Mouse (Mus musculus): ENCODE results near the gene Gpc6.

The Gpc6 gene

DNA sequence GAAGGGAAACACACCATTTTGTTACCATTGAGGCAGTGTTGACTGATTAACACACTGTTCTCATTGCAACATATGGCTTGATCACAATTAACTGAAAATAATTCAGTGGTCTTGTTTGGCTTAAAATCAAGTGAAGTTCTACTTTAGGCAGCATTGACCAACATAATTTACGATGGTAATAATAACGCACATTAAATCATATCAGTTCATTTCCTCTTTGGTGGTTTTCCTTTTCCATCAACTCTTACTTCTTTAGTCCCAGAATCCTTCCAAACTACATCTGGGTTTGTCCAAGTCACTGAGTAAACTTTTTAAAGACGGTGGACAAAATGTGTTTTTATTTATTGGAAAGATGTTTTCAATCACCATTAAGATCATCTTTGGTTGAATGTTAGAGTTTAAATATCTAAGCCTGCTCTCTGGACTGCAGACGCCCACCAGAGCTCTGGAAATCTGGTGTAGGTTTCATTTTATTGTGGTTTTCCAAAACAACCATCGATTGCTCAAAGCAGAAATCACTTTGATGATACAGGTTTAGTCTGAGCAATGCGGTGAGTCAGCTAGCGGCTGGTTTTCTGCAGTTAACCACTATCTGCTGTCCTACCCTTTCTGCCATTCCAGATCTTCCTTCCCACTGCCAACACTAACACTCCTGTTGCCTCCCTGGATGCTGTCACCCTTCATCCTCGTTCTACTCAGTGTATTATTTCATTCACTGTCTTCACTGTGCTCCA lies 314.7 kb downstream of the Gpc6 start:
- no peak for DNase-seq (ENCODE audit: low spot score in 2 of 2)

DNA sequence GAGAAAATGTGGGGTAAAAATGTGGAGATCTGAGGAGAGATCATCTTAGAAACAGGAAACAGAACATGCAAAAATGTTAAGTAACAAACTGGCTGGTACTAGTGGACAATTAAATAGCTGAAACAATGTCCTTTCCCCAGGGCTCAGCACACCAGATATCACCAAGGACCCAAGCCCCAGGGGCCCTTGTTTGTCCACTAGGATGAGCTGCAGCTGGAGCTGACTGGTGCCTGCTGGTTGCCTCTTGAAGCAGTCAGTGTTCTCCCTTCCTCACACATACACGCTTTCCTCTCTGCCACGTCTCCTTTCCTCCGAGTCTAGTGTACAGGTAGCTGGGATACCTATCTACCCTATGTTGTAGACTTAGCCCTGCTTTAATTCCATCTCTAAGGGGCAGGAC lies 320.5 kb downstream of the Gpc6 start:
- DNase-seq (ENCODE audit: low spot score in 2 of 2): no peak

DNA sequence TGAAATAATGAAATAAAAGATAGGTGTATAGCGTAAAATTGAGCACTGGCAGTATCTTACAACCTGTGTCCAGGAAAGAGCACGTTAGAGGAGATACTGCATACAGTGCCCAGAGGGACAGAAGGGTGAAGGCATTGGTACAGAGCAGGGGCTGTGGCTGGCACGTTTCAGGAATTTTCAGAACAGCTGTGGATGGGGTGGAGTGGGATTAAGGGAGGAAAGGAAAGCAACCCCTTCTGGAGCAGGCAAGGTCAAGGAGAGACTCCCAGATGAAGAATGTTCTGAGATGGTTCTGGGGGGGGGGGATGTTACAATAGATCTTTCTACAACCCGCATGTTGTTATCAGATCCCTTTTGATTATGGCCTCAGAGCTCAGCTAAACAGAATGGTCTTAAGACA lies 331.1 kb downstream of the Gpc6 start:
- no peak for DNase-seq (ENCODE audit: low spot score in 2 of 2)

DNA sequence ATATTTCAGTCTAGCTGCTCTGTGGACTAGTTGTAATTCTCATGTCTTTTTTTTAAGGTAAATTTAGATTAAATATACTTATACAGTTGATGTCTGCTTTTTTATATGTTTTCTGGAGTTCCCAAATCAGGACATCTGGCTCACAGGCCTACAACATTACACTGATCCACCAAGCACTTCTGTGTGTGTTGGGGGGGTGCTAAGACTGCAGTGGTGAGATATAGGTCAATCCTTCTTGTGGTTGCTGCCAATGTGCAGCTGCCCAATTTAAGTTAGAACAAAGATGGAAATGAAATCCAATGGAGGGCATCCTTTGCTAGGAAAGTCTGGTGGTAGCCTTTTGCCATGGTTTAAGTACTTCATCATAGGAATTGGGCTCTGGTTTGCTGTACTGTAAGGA lies 340.5 kb downstream of the Gpc6 start:
- no peak for DNase-seq (ENCODE audit: low spot score in 2 of 2)

DNA sequence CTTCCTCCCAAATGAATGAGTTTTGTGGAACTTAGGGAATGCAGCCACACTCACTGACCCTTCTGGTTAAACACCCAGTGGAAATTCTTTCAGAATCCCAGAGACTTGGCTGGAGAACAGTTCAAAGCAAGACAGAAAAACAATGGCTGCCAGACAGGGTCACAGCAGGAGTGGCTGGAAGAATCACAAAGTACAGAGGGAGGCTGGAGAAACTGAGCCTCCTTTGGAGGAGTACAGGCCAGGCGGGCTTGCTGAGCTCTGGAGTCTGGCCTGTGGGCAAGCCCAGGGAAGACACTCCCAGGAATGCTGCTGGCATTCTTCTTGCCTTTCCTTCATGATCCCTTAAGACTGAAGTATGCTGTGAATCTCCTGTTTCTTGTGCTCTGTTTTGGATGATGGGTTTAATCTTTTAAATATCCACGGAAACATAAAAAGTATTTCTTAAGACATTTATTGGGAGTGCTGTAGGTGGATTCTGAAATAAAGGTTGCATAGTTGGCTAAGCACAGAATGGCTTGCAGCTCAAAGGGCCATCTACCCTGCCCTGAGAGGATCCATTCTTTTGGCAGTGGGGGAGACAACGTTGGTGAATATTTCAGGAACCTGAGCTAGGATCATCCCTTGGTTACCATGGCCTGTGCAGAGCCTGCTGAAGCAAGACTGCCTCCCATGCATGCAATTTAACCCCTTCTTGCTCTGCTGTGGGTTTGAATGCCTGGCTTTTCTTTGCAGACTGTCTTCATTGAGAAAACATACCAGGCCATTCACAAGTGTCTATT lies 342.9 kb downstream of the Gpc6 start:
- DNase-seq (ENCODE audit: low spot score in 2 of 2): no peak

DNA sequence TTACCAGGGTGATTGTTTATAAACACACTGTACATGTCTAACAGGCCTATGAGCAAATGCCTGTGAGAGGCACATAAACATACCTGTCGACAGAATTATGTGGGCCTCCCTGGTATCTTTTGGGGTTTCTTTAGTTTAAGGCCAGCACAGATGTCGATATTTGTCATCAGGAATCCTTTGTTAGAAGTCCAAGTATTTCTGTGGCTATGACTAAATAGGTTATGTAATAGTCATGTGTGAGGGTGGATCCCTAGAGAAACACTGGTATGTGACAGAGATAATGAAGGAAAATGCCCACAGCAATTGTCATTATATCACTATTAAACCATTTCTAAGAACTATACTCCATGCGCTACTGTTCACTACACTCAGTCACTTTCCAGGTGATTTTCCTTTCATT lies 358.5 kb downstream of the Gpc6 start:
- no peak for DNase-seq (ENCODE audit: low spot score in 2 of 2)

DNA sequence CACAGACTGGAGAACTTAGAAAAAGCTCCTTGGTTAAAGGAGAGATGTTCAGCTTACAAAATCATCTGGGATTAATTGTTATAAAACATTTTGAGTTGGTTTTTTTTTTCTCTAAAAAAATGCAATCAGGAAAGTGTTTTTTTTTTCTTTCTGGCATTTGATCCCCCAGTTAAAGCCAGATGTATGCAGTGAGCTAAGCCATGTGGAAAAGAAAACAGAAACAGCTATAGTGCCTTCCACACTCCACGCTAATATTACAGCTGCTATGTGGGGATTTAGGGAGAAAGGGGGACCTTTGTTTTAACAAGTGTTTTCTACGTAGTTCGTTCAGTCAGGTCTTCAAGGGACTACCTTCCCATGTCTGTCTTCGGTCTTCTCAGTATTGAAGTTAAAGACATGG lies 368.6 kb downstream of the Gpc6 start:
- no peak for DNase-seq (ENCODE audit: low spot score in 2 of 2)

DNA sequence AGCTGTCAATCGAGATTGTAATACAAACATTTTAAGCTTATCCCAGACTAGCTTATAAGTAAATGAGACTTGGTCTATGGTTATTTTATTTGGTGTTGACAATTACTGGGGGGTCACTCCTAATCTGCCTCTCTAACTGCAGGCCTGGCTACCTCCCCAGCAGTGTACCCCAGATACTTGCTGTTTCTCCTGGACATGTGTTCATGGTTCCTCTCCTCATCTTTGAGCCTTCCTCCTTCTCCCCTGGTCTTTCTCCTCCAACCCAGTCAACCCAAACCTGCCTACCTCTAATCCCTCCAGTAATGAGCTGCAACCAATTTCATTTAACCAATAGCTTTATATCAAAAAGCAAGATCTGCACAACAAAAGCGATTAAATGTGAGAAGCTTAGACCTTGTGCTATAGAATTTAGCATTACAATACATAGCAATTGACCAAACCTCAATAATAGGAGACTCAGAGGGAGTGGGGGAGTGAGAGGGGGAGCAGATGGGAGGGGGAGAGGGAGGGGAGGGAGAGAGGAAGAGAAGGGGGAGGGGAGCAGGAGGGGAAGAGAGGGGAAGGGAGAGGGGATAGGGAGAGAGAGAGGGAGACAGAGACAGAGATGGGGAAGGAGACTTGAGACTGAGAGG lies 371.2 kb downstream of the Gpc6 start:
- DNase-seq (ENCODE audit: low spot score in 2 of 2): no peak

DNA sequence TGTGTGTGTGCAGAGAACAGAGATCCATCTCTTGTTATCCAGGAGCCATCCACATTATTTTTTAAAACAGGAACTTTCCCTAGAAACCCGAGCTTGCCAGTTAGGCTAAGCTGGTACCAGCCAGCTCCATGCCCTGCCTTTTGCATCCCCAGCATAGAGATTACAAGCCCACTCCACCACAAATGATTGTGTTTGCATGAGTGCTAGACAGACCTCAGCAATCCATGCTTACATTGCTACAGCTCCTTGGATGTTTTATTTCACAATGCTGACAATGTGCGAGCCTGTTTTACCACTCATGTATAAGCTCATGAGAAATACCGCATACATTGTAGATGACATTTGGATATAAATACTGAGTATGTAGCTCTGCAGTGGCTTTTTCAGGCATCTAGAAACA lies 375.9 kb downstream of the Gpc6 start:
- DNase-seq (ENCODE audit: low spot score in 2 of 2): no peak

DNA sequence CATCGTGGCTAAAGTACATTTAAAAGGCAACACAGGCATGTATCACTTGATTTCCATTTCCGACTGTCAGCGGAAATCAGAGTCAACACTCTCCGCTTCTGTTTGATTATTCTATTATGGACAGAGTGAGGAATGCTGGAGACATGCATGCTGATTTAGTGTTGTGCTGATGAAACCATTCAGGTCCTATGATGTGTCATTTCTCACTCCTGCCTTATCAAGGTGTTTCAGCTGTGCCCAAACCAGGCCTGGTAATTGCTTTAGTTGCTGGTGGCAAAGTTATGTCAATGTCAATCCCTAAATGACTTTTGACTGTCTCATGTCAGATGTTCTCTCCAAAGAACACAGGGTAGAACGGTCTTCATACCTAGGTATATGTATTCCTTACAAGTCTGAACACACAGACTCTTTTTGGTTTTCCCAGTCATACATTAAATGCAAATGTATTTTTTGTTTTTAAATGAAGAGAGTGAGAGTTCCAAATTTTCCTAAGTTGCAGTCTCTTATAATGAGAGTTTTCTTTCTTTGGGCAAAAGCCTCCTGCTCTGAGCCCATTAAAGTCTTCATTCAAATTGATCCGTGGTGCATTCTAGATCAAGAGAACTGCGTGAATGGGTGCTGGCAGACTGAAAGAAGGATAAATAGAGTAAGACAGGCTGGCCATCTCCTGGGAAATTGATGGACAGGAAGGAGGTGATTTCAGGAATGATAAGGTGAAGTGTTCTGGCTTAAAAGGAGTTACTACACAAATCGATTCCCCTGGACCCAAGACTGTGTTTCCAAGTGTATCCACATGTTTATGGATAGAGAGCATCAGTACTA lies 379.0 kb downstream of the Gpc6 start:
- DNase-seq (ENCODE audit: low spot score in 2 of 2): no peak

DNA sequence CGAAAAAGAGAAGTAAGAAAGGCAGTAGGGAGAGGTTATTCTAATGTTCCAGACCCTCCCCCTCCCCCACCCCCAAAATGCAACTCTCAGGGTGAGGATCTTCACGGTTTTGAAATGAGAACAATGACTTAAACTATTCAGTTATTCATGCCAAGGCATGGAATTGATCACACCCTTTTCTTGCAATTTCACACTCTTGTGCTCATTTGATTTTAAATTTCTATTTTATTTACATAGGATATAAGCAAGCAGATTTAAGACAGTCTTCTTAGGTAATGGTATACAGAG lies 379.6 kb downstream of the Gpc6 start:
- no peak for DNase-seq (ENCODE audit: low spot score in 2 of 2)

DNA sequence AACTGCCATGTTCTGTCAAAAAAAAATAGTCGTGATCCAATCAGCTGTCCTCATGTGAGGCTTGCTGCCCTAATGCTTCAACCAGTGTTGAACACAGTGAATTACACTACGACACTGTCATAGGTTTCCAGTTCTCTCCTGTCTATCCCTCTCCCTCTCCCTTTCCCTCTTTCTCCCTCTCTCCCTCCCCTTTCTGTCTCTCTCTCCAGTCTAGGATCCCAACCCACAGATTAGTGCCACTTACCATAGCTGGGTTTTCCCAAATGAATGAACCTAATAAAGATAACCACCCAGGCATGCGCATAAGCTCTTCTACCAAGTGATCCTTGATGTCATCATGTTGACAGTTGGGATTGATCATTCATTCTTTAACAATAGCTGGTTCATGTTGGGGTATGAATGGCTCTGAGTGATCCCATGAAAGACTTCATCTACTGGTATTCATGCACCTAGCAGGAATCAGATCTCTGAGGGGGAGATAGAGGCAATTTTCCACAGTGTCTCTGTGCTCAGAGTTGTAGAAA lies 384.9 kb downstream of the Gpc6 start:
- no peak for DNase-seq (ENCODE audit: low spot score in 2 of 2)

DNA sequence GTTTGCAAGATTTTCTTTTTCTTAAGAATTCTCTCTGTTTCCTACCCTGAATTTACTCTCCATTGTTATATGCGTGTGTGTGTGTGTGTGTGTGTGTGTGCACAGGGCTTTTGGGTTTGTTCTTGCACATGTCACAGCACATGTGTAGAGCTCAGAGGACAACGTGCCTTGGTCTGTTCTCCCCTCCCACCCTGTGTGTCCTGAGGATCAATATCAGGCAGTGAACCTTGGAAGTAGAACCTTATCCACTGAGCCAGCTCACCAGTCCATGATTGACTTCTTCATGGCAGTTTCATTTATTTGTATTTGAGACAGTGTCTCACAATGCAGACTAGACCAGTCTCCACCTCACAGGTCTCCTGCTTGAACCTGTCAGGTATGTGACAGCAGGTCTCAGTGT lies 399.1 kb downstream of the Gpc6 start:
- no peak for DNase-seq (ENCODE audit: low spot score in 2 of 2)

DNA sequence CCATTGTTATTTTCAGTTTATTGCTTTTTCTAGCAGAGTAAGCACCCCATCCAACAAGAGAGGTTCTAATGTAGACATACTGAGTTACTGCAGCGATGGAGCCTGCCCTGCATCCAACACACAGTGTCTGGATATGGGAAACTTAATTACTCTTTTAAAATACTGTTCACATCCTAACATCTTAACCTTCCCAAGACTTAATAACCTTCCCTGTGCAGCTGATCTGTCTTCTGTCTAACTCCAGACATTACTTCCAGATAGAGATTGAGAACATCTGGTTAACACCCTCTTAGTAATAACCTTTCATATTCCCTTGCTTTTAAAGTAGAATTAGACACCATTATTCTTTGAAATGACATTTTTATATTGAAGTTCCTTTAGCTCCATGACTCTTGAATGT lies 407.1 kb downstream of the Gpc6 start:
- no peak for DNase-seq (ENCODE audit: low spot score in 2 of 2)

DNA sequence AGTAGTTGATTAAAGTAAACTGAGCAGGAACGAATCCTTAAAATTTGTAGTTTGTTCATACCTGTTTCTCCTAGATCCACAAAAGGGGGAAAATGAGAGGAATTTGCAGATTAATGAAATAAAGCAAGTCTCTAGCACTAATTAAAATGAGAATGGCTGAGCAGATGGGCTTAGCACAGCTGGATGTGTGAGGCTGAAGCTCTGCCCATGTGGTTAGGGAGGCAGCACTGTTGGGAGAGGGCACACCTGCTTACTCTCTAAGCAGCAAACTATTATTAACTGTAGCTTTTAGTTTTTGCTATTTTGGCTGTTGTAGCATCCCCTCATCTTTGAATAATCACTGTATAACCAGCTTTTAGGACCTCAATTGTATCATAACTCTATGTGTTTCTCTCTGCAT lies 412.2 kb downstream of the Gpc6 start:
- DNase-seq (ENCODE audit: low spot score in 2 of 2): no peak

DNA sequence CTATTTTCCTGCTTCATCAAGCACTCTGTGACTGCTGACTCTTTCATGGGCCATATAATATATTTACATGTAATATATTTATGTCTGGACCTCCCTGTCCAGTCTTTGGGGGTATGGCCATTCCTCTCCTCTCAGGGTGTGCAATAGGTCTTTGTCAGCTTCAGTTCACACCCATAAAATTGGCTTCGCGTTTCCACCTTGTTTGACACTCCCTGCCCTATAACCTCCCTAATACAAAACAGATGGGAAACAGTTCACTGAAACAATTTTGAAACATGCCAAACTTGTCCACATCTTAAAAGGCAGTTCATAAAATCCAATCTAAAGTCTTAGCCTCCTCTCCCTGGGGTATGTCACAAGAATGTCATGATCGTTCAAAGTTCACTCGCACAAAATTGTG lies 415.4 kb downstream of the Gpc6 start:
- DNase-seq (ENCODE audit: low spot score in 2 of 2): no peak

DNA sequence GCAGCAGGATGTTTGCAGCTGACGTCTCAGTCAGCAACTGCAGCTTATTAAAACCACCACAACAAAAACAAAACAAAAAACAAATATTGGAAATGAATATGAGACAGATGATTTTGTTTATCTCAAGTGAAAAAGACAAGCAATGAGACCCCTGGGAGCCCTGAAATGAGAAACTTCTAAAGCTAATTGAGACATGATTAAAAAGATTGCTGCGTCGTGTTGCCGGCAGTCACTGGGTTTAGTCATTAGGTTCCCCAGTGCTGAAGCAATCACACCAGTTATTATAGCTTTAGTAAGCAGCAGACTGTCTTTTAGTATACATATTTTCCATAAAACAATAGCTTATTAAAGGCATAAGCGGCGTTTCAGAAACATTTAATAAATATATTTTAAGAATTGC lies 419.4 kb downstream of the Gpc6 start:
- DNase-seq (ENCODE audit: low spot score in 2 of 2): no peak

DNA sequence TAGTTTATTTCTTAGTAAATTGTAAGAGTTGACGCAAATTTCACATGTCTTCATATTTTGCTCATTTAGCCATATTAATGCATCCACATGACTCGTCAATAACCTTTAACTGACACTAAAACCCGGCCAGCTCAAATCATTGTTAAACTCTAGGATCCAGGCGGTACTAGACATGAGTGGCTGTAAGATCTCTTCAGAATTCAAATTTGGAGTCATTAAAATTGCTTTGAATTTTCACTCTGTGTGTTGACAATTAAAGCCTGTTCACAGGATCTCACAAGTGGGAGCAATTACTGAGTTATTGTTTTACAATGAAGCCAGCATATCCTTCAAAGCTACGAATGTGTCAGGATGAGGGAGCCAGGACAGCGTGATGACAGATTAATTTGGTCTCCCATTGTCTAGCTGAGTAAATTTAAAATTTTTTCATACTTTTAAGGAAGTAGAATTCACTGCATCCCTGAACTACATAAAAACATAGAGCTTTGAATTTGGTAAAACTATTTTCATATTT lies 421.3 kb downstream of the Gpc6 start:
- no peak for DNase-seq (ENCODE audit: low spot score in 2 of 2)

DNA sequence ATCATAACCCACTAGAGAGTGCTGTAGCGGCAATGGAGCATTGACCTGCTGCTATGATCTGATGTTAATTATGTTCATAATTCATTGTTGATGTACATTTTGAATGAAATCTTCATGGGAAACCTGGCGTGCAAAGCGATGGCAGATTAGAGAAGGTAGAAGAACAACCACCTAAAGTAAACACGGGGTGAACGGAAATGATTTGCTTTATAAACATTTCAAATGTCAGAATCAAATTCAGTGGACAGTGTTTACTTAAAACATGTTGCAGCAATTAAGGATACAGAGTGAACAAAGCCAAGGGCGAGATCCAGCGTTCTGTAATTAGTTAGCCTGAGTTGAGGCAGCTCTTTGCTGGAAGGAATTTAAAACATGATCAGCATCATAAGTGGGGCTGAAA lies 426.2 kb downstream of the Gpc6 start:
- no peak for DNase-seq (ENCODE audit: low spot score in 2 of 2)

DNA sequence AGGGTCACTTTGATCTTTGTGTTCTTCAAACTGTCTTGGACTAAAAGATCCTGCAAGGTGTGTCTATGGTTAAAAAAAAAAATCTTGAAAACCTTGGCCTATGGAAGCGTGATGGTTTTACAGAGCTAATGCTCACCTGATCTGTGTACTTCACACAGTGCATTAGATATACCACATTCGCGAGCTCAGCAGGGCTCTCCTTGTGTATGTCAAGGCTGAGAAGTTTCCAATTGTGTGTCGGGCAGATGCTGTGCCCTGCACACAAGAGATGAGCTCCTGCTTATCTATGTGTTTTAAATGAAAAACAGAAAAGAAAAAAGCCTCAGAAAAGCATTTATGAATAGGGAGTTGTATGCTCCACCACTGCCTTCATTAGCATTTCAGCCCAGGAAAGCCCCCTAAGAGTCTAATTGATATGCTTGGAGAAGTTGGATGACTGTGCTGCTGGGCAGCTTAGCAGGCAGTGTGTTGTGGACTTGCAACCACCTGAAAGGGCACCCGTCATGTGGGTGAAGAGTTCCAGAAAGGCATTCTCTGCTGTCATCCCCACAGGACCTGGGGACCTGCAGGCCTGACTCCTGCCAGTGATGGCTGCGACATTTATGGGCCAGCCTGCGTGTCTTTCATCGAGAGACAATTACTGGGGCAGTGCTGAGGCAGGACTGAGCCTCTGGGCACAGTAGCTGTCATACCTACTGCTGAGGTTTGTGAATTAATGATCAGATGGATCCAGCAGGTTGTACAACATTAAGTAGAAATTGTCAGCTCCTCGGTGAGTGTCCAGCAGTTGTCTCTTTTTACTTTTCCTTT lies 436.2 kb downstream of the Gpc6 start:
- DNase-seq (ENCODE audit: low spot score in 2 of 2): no peak

DNA sequence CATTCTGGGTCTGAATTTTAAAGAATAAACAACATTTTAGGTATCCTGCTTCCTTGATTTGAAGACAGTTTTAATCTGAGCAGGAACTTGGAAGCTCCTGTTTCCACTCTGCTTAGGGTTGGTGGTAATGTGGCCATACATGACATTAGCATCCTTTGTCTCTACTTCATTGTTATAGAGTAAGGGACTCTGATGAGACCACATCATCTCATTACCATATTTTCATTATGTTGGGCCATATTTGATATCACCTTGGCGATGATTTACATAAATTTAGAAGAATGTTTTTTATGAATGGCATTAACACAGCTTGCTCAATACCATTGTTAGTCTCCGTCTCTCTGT lies 436.8 kb downstream of the Gpc6 start:
- DNase-seq (ENCODE audit: low spot score in 2 of 2): no peak

All from frontal cortex, postnatal 14 days (tissue).